Mouse (Mus musculus): ENCODE results near the gene Gas2. TPM values are rescaled to one million over a fixed set of nuclear protein-coding genes. Genes with fewer than 3 reads are reported as not detected.

Gas2 gene
- polyA plus RNA-seq, 1 experiment from 2014 or later, result 17.3 TPM

DNA sequence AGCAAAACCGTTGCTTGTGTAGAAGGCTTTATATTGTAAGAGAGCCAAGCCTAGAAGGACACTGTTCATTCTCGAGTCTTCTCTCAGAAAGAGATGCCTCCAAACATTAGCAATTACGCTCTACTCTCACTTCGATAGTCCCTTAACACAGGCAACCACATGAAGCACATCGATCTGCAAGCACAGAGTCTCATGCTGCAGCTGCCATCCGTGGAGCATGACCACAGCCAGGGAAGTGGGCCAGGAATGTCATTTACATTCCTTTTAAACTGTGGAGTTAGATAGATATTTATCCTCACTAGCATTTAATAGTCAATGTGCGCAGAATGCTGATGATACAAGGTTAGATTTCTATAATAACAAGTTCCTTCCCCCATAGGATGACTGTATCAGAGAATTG, 21.3 kb upstream of the Gas2 start:
- WGBS, result 68% methylated on average over 7 of the region's 7 CpGs
- H3K27ac ChIP-seq (ENCODE audit: low read length), result peak overlapping the region; percentile 39; the same call in 1 of the 2 replicates
- H3K36me3 ChIP-seq (ENCODE audit: control insufficient read depth, insufficient read depth, low read length), result no peaks in the 10 kb centered on the region
- H3K4me3 ChIP-seq (ENCODE audit: low read depth, low read length), result no peak overlapping the region
- H3K27me3 ChIP-seq (ENCODE audit: control insufficient read depth, insufficient read depth, low read depth, low read length), result no peaks in the 10 kb centered on the region
- ATAC-seq, result no peak
- H3K9me3 ChIP-seq (replicated peaks; ENCODE audit: control insufficient read depth, low read length, poor library complexity, severe bottlenecking), result no peaks in the 10 kb centered on the region; the same call in 1 of the 2 replicates
- H3K4me2 ChIP-seq (ENCODE audit: low read length), result no peak overlapping the region
- peaks cover 4% of the 10 kb centered on the region; the same call in 1 of the 2 replicates for H3K4me1 ChIP-seq (ENCODE audit: control insufficient read depth, insufficient read depth, low read length)
- H3K9ac ChIP-seq (ENCODE audit: low read depth, low read length), result no peak overlapping the region

- Histone ChIP-seq H3K4me1 (ENCODE audit: control insufficient read depth, insufficient read depth, low read length) (no peaks in the 10 kb centered on the region), H3K36me3 (ENCODE audit: control insufficient read depth, insufficient read depth, low read length) (no peaks in the 10 kb centered on the region), H3K4me2 (ENCODE audit: low read length) (no peak overlapping the region), H3K27ac (ENCODE audit: low read length) (no peak overlapping the region), H3K9me3 (replicated peaks; ENCODE audit: control insufficient read depth, low read length, poor library complexity, severe bottlenecking) (no peaks in the 10 kb centered on the region), H3K27me3 (ENCODE audit: control insufficient read depth, insufficient read depth, low read depth, low read length) (no peaks in the 10 kb centered on the region), H3K4me3 (ENCODE audit: low read depth, low read length) (no peak overlapping the region), H3K9ac (ENCODE audit: low read depth, low read length) (no peak overlapping the region)
- WGBS, result 89% methylated on average over 6 of the region's 6 CpGs
- no peak for ATAC-seq
Observed at GRCm38 (mm10) chr7:51850877-51851276, 10.9 kb upstream of the Gas2 start.

GRCm38 (mm10) chr7:51851890-51852507, 9.8 kb upstream of the Gas2 start:
- Histone ChIP-seq H3K4me1 (ENCODE audit: control insufficient read depth, insufficient read depth, low read length) (no peaks in the 10 kb centered on the region), H3K27me3 (ENCODE audit: control insufficient read depth, insufficient read depth, low read depth, low read length) (no peaks in the 10 kb centered on the region), H3K9me3 (replicated peaks; ENCODE audit: control insufficient read depth, low read length, poor library complexity, severe bottlenecking) (no peaks in the 10 kb centered on the region), H3K36me3 (ENCODE audit: control insufficient read depth, insufficient read depth, low read length) (no peaks in the 10 kb centered on the region), H3K27ac (ENCODE audit: low read length) (no peak overlapping the region), H3K4me3 (ENCODE audit: low read depth, low read length) (no peak overlapping the region), H3K9ac (ENCODE audit: low read depth, low read length) (no peak overlapping the region), H3K4me2 (ENCODE audit: low read length) (no peak overlapping the region)
- WGBS, result 91% methylated on average over 5 of the region's 5 CpGs
- no peak for ATAC-seq

DNA sequence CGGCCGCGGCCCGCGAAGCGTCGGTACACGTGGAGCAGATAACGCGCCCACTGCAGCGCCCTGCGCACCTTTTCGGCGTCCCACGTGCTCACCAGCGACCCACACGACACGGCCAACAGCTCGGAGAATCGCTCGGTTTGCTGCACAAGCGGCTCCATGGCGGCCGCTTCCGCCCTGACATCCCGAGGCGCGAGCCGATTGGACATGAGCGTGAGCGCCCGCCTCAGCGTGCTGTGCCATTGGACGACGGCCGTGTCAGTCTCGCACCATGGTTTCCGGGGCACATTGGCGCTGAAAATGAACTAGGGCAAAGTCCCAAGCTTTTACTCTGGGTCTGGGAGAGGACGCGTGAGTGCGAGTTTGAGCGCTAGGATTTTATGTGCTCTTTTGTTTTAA, 280 bp downstream of the Gas2 start, which contains the start of gene Fancf:
TSS of gene Fancf (minus strand) at position 171 of the 396 bp plus-strand sequence.
- WGBS, result under 1% methylated on average over 43 of the region's 43 CpGs
- H3K27me3 ChIP-seq (ENCODE audit: control insufficient read depth, insufficient read depth, low read depth, low read length), result no peaks in the 10 kb centered on the region
- peaks cover 20% of the 10 kb centered on the region for H3K4me1 ChIP-seq (ENCODE audit: control insufficient read depth, insufficient read depth, low read length)
- no peaks in the 10 kb centered on the region for H3K36me3 ChIP-seq (ENCODE audit: control insufficient read depth, insufficient read depth, low read length)
- peak within 1 kb of the TSS; percentile 93 for H3K4me2 ChIP-seq (ENCODE audit: low read length)
- peak within 1 kb of the TSS; percentile 79 for H3K4me3 ChIP-seq (ENCODE audit: low read depth, low read length)
- ATAC-seq, result peak; percentile 99
- peak within 1 kb of the TSS; percentile 99 for H3K27ac ChIP-seq (ENCODE audit: low read length)
- H3K9ac ChIP-seq (ENCODE audit: low read depth, low read length), result peak within 1 kb of the TSS; percentile 91
- H3K9me3 ChIP-seq (replicated peaks; ENCODE audit: control insufficient read depth, low read length, poor library complexity, severe bottlenecking), result no peaks in the 10 kb centered on the region

- Histone ChIP-seq H3K4me2 (ENCODE audit: low read length) (peak overlapping the region; percentile 78), H3K27me3 (ENCODE audit: control insufficient read depth, insufficient read depth, low read depth, low read length) (no peaks in the 10 kb centered on the region), H3K4me1 (ENCODE audit: control insufficient read depth, insufficient read depth, low read length) (peaks cover 20% of the 10 kb centered on the region), H3K9ac (ENCODE audit: low read depth, low read length) (peak overlapping the region; percentile 91), H3K4me3 (ENCODE audit: low read depth, low read length) (peak overlapping the region; percentile 79), H3K36me3 (ENCODE audit: control insufficient read depth, insufficient read depth, low read length) (no peaks in the 10 kb centered on the region), H3K9me3 (replicated peaks; ENCODE audit: control insufficient read depth, low read length, poor library complexity, severe bottlenecking) (no peaks in the 10 kb centered on the region), H3K27ac (ENCODE audit: low read length) (no peak overlapping the region)
- 78% methylated on average over 3 of the region's 3 CpGs for WGBS
- no peak for ATAC-seq
Observed at GRCm38 (mm10) chr7:51862842-51863241, 1.0 kb downstream of the Gas2 start.

GRCm38 (mm10) chr7:51865336-51865735, 3.5 kb downstream of the Gas2 start:
- H3K27me3 ChIP-seq (ENCODE audit: control insufficient read depth, insufficient read depth, low read depth, low read length), result no peaks in the 10 kb centered on the region
- H3K36me3 ChIP-seq (ENCODE audit: control insufficient read depth, insufficient read depth, low read length), result no peaks in the 10 kb centered on the region
- 76% methylated on average over 1 of the region's 1 CpGs for WGBS
- H3K9me3 ChIP-seq (replicated peaks; ENCODE audit: control insufficient read depth, low read length, poor library complexity, severe bottlenecking), result no peaks in the 10 kb centered on the region
- H3K27ac ChIP-seq (ENCODE audit: low read length), result no peak overlapping the region
- ATAC-seq, result no peak
- H3K4me2 ChIP-seq (ENCODE audit: low read length), result no peak overlapping the region
- peaks cover 11% of the 10 kb centered on the region for H3K4me1 ChIP-seq (ENCODE audit: control insufficient read depth, insufficient read depth, low read length)
- H3K9ac ChIP-seq (ENCODE audit: low read depth, low read length), result no peak overlapping the region
- no peak overlapping the region for H3K4me3 ChIP-seq (ENCODE audit: low read depth, low read length)

DNA sequence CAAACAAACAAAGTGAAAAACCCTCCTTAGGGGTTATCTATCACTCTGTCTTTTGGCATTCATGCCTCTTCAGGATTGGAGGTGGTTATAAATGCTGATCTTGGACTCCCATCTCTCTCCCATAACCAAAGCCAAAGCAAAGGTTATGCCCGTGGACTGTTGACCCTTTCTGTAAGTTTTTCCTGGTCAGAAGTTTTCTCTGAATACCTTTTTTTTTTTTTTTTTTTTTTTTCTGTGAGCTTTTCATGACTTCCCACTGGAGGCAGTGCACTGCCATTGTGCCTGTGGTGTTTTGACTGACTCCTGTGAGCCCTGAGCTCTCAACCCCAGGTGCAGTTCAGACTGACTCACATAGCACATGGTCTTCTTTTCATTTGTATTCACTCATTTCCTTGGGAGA, 6.2 kb downstream of the Gas2 start:
- H3K4me2 ChIP-seq (ENCODE audit: low read length), result no peak overlapping the region
- no peaks in the 10 kb centered on the region for H3K9me3 ChIP-seq (replicated peaks; ENCODE audit: control insufficient read depth, low read length, poor library complexity, severe bottlenecking)
- no peaks in the 10 kb centered on the region for H3K36me3 ChIP-seq (ENCODE audit: control insufficient read depth, insufficient read depth, low read length)
- no peak overlapping the region for H3K9ac ChIP-seq (ENCODE audit: low read depth, low read length)
- H3K4me1 ChIP-seq (ENCODE audit: control insufficient read depth, insufficient read depth, low read length), result no peaks in the 10 kb centered on the region; the same call in 1 of the 2 replicates
- H3K27ac ChIP-seq (ENCODE audit: low read length), result no peak overlapping the region
- no peak for ATAC-seq
- H3K4me3 ChIP-seq (ENCODE audit: low read depth, low read length), result no peak overlapping the region
- H3K27me3 ChIP-seq (ENCODE audit: control insufficient read depth, insufficient read depth, low read depth, low read length), result no peaks in the 10 kb centered on the region
- 85% methylated on average over 1 of the region's 1 CpGs for WGBS

DNA sequence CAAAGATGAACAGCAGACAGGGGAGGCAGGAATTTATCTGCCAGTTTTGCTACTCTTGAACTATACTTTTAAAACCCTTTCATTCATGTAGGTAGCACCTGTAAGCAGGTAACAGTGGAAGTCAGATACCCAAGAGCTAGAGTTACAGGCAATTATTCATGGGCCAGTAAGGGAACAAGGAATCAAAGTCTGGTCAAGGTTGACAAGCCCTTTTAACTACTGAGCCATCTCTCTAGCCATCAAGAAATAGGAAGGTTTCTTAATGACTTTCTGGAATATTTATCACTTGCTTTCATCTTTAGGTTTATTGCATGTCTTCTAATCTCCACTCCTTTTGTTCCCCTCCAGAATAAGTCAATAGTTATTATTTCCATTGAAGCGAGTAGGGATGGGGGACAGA, 10.2 kb downstream of the Gas2 start:
- no peak overlapping the region for H3K9ac ChIP-seq (ENCODE audit: low read depth, low read length)
- H3K4me3 ChIP-seq (ENCODE audit: low read depth, low read length), result no peak overlapping the region
- no peaks in the 10 kb centered on the region for H3K36me3 ChIP-seq (ENCODE audit: control insufficient read depth, insufficient read depth, low read length)
- no peak for ATAC-seq
- H3K9me3 ChIP-seq (replicated peaks; ENCODE audit: control insufficient read depth, low read length, poor library complexity, severe bottlenecking), result no peaks in the 10 kb centered on the region
- 85% methylated on average over 1 of the region's 1 CpGs for WGBS
- H3K4me2 ChIP-seq (ENCODE audit: low read length), result no peak overlapping the region
- no peak overlapping the region for H3K27ac ChIP-seq (ENCODE audit: low read length)
- H3K27me3 ChIP-seq (ENCODE audit: control insufficient read depth, insufficient read depth, low read depth, low read length), result no peaks in the 10 kb centered on the region
- H3K4me1 ChIP-seq (ENCODE audit: control insufficient read depth, insufficient read depth, low read length), result no peaks in the 10 kb centered on the region

DNA sequence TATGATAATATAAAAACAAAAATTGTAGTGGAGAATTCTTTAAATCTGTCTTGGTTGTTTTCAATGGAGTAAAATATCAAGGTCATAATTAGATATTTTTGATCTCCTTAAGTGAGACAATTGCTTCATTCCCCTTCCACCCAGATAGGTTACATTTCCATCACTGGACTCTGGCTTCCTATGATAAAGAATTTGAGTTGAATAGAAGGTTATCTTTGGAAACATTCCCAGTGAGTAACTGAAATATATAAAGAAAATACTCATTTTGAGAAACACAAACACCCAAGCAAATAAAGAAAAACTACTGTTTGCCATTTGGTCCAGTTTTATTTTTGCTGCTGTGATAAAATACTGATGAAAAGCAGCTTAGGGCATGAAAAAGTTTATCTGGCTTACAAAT, 10.8 kb downstream of the Gas2 start:
- no peak overlapping the region for H3K4me2 ChIP-seq (ENCODE audit: low read length)
- no peaks in the 10 kb centered on the region for H3K4me1 ChIP-seq (ENCODE audit: control insufficient read depth, insufficient read depth, low read length)
- no peak overlapping the region for H3K9ac ChIP-seq (ENCODE audit: low read depth, low read length)
- H3K27ac ChIP-seq (ENCODE audit: low read length), result no peak overlapping the region
- no peaks in the 10 kb centered on the region for H3K36me3 ChIP-seq (ENCODE audit: control insufficient read depth, insufficient read depth, low read length)
- ATAC-seq, result no peak
- H3K27me3 ChIP-seq (ENCODE audit: control insufficient read depth, insufficient read depth, low read depth, low read length), result no peaks in the 10 kb centered on the region
- no peaks in the 10 kb centered on the region for H3K9me3 ChIP-seq (replicated peaks; ENCODE audit: control insufficient read depth, low read length, poor library complexity, severe bottlenecking)
- H3K4me3 ChIP-seq (ENCODE audit: low read depth, low read length), result no peak overlapping the region
